Mouse (Mus musculus): ENCODE data around the gene Gm42417.

DNA sequence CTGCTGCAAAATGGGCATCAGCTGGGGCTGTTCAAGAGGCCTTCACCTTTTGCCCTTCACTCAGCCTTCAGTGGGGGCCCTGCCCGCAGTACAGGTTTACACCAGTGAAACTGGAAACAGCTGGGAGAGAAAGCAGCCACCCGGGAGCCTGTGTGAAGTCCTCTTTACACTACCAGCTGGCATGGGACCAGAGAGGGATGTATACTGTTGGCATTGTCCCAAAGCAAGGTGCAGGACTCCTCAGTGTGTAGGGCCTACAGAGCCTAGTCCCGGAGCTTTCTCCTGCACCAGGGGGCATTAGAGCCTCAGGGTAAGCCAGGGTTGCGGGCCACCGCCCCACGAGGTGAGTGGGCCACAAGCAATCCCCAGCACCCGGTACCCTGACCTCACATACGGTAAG is 8.7 kb downstream of the Gm42417 start:
- TF ChIP-seq EP300 (IDR thresholded peaks at IDR 0.05; ENCODE audit: low read depth) (no peak), CTCF (IDR thresholded peaks at IDR 0.05; ENCODE audit: low read depth) (no peak)
